Mouse (Mus musculus) MEL (cell line): ENCODE measurements around the gene Olfr774. TPM values are rescaled to one million over a fixed set of nuclear protein-coding genes. Genes with fewer than 3 reads are reported as not detected.

Experiments used
- DNase-seq: peaks from one replicate; pipeline ENCODE4 v3.0.0; 2011; ENCODE audit warnings: low read depth, low spot score
- H3K27ac ChIP-seq: 2 replicates; pipeline ENCODE4 v1.5.1; 2012; ENCODE audit warnings: low read depth, mild to moderate bottlenecking, control low read depth, low read length, moderate library complexity; ENCODE audit not compliant: control insufficient read depth
- H3K27me3 ChIP-seq, 2 experiments: fragments of 150-350 bp in 1 of 2; sonication (generic) in 1 of 2; 2 replicates each; pipeline ENCODE4 v1.6.1; 2012; ENCODE audit warnings: low read length in 2 of 2, mild to moderate bottlenecking in 2 of 2, improper control_type of control experiment in 1 of 2, moderate library complexity in 1 of 2; ENCODE audit not compliant: insufficient read depth in 2 of 2, control insufficient read depth in 1 of 2
- H3K36me3 ChIP-seq, 2 experiments: 2 replicates each; pipeline ENCODE4 v1.6.1; 2012 to 2014; ENCODE audit warnings: low read length in 2 of 2, improper control_type of control experiment in 1 of 2, inconsistent platforms in 1 of 2, mild to moderate bottlenecking in 1 of 2; ENCODE audit not compliant: insufficient read depth in 2 of 2, control insufficient read depth in 1 of 2
- H3K4me1 ChIP-seq, 2 experiments: fragments of 150-350 bp in 1 of 2; sonication (generic) in 1 of 2; 2 replicates each; pipeline ENCODE4 v1.6.1; 2012; ENCODE audit warnings: low read length in 2 of 2, improper control_type of control experiment in 1 of 2, mild to moderate bottlenecking in 1 of 2; ENCODE audit not compliant: insufficient read depth in 2 of 2, control insufficient read depth in 1 of 2
- H3K4me3 ChIP-seq, 2 experiments: fragments of 150-350 bp in 1 of 2; sonication (generic) in 1 of 2; 2 replicates each; pipeline ENCODE4 v1.5.1; 2012; ENCODE audit warnings: low read depth in 2 of 2, low read length in 2 of 2, mild to moderate bottlenecking in 2 of 2, moderate library complexity in 2 of 2, control low read depth in 1 of 2, improper control_type of control experiment in 1 of 2; ENCODE audit not compliant: control insufficient read depth in 1 of 2, insufficient read depth in 1 of 2
- H3K79me2 ChIP-seq: 2 replicates; pipeline ENCODE4 v1.6.1; 2012; ENCODE audit warnings: mild to moderate bottlenecking, low read length, moderate library complexity; ENCODE audit not compliant: control insufficient read depth, poor library complexity, insufficient read depth
- H3K9ac ChIP-seq: 2 replicates; pipeline ENCODE4 v1.6.1; 2012; ENCODE audit warnings: low read depth, mild to moderate bottlenecking, control low read depth, low read length, moderate library complexity; ENCODE audit not compliant: control insufficient read depth, poor library complexity, severe bottlenecking
- H3K9me3 ChIP-seq: fragments of 150-350 bp; sonication (generic); replicated peaks from 2 replicates; pipeline ENCODE4 v1.6.1; 2012; ENCODE audit warnings: mild to moderate bottlenecking, low read length, improper control_type of control experiment, moderate library complexity; ENCODE audit not compliant: insufficient read depth
- BHLHE40 ChIP-seq: IDR thresholded peaks from 2 replicates; pipeline ENCODE4 v1.6.1; 2012; ENCODE audit warnings: low read depth, mild to moderate bottlenecking, inconsistent platforms, low read length, improper control_type of control experiment, borderline replicate concordance
- CTCF ChIP-seq, 3 experiments: IDR thresholded peaks in 2 of 3; conservative IDR thresholded peaks in 1 of 3; 2 replicates each; pipeline ENCODE4 v1.5.1; 2011 to 2012; ENCODE audit warnings: low read length in 3 of 3, low read depth in 2 of 3, mild to moderate bottlenecking in 2 of 3, improper control_type of control experiment in 1 of 3, inconsistent platforms in 1 of 3, mixed read lengths in 1 of 3, moderate library complexity in 1 of 3; ENCODE audit not compliant: control insufficient read depth in 1 of 3, insufficient read depth in 1 of 3, poor library complexity in 1 of 3, severe bottlenecking in 1 of 3
- E2F4 ChIP-seq: IDR thresholded peaks from 2 replicates; pipeline ENCODE4 v1.6.1; 2011; ENCODE audit warnings: low read depth, low read length, improper control_type of control experiment, borderline replicate concordance
- ETS1 ChIP-seq: IDR thresholded peaks from 2 replicates; pipeline ENCODE4 v1.6.1; 2012; ENCODE audit warnings: low read depth, mild to moderate bottlenecking, inconsistent platforms, low read length, improper control_type of control experiment, moderate library complexity
- GABPA ChIP-seq: IDR thresholded peaks from 2 replicates; pipeline ENCODE4 v1.6.1; 2012; ENCODE audit warnings: low read depth, mild to moderate bottlenecking, inconsistent platforms, low read length, improper control_type of control experiment, moderate library complexity
- GATA1 ChIP-seq: IDR thresholded peaks from 2 replicates; pipeline ENCODE4 v1.6.1; 2011; ENCODE audit warnings: low read depth, low read length, improper control_type of control experiment
- HCFC1 ChIP-seq: IDR thresholded peaks from 2 replicates; pipeline ENCODE4 v1.6.1; 2012; ENCODE audit warnings: low read depth, mild to moderate bottlenecking, inconsistent platforms, low read length, improper control_type of control experiment, moderate library complexity
- JUND ChIP-seq: IDR thresholded peaks from 2 replicates; pipeline ENCODE4 v1.6.1; 2011; ENCODE audit warnings: low read depth, mild to moderate bottlenecking, improper control_type of control experiment, low read length
- MYB ChIP-seq: IDR thresholded peaks from 2 replicates; pipeline ENCODE4 v1.6.1; 2011; ENCODE audit warnings: mild to moderate bottlenecking, low read depth, low read length, improper control_type of control experiment
- NELFE ChIP-seq: IDR thresholded peaks from 2 replicates; pipeline ENCODE4 v1.6.1; 2011; ENCODE audit warnings: low read depth, low read length, improper control_type of control experiment
- NRF1 ChIP-seq: IDR thresholded peaks from 2 replicates; pipeline ENCODE4 v1.6.1; 2014; ENCODE audit warnings: low read depth, mild to moderate bottlenecking, inconsistent platforms, low read length, improper control_type of control experiment, moderate library complexity; ENCODE audit not compliant: poor library complexity, insufficient read depth, severe bottlenecking
- RAD21 ChIP-seq: IDR thresholded peaks from 2 replicates; pipeline ENCODE4 v1.6.1; 2011; ENCODE audit warnings: mild to moderate bottlenecking, low read depth, low read length, improper control_type of control experiment
- RCOR1 ChIP-seq: IDR thresholded peaks from 2 replicates; pipeline ENCODE4 v1.6.1; 2012; ENCODE audit warnings: low read depth, mild to moderate bottlenecking, inconsistent platforms, low read length, improper control_type of control experiment
- SIN3A ChIP-seq: IDR thresholded peaks from 2 replicates; pipeline ENCODE4 v1.6.1; 2012; ENCODE audit warnings: low read length, improper control_type of control experiment, inconsistent platforms
- SMC3 ChIP-seq: IDR thresholded peaks from 2 replicates; pipeline ENCODE4 v1.6.1; 2011; ENCODE audit warnings: low read depth, low read length, improper control_type of control experiment
- TBP ChIP-seq: IDR thresholded peaks from 2 replicates; pipeline ENCODE4 v1.8.0; 2011; ENCODE audit warnings: low read depth, low read length, improper control_type of control experiment
- UBTF ChIP-seq: IDR thresholded peaks from 2 replicates; pipeline ENCODE4 v1.6.1; 2012; ENCODE audit warnings: low read depth, mild to moderate bottlenecking, inconsistent platforms, low read length, improper control_type of control experiment, moderate library complexity, borderline replicate concordance; ENCODE audit not compliant: insufficient read depth
- USF1 ChIP-seq: IDR thresholded peaks from 2 replicates; pipeline ENCODE4 v1.6.1; 2014; ENCODE audit warnings: low read depth, mild to moderate bottlenecking, inconsistent platforms, low read length, improper control_type of control experiment, moderate library complexity
- ZC3H11A ChIP-seq: IDR thresholded peaks from 2 replicates; pipeline ENCODE4 v1.6.1; 2012; ENCODE audit warnings: low read depth, mild to moderate bottlenecking, inconsistent platforms, low read length, improper control_type of control experiment
- ZMIZ1 ChIP-seq: IDR thresholded peaks from 2 replicates; pipeline ENCODE4 v1.6.1; 2012; ENCODE audit warnings: low read depth, mild to moderate bottlenecking, inconsistent platforms, low read length, improper control_type of control experiment, moderate library complexity
- ZNF384 ChIP-seq: IDR thresholded peaks from 2 replicates; pipeline ENCODE4 v1.6.1; 2012; ENCODE audit warnings: low read depth, mild to moderate bottlenecking, inconsistent platforms, low read length, improper control_type of control experiment
- polyA plus RNA-seq, 2 experiments: library from polyadenylated mRNA; stranded (reverse) in 1 of 2; unstranded in 1 of 2; fragments of >175 nt in 1 of 2; fragments of >200 nt in 1 of 2; gene quantifications; 2 replicates each; pipeline versions ENCODE4 v1.2.1 to v1.2.4; 2012; ENCODE audit warnings: low replicate concordance in 2 of 2, low read depth in 1 of 2; ENCODE audit not compliant: insufficient read length in 2 of 2, insufficient read depth in 1 of 2, missing spikeins in 1 of 2
- total RNA-seq: library from RNA; depleted of rRNA; stranded (reverse); fragments of 300-350 nt; gene quantifications from 2 replicates; pipeline ENCODE4 v1.2.3, GENCODE M21; 2012; rRNA removed

Gene Olfr774
- total and polyA plus RNA-seq, 3 experiments, result not detected

- no peaks in the 10 kb centered on the region for H3K9me3 ChIP-seq
- H3K27ac ChIP-seq, result no peak within 1 kb of the TSS
- H3K36me3 ChIP-seq, result no peaks in the 10 kb centered on the region
- no peaks in the 10 kb centered on the region for H3K79me2 ChIP-seq
- H3K9ac ChIP-seq, result no peak within 1 kb of the TSS
- no peaks in the 10 kb centered on the region for H3K27me3 ChIP-seq
- no peaks in the 10 kb centered on the region for H3K4me1 ChIP-seq
- no peak for DNase-seq
- H3K4me3 ChIP-seq, result no peak within 1 kb of the TSS
- no peak for TF ChIP-seq SMC3
- TF ChIP-seq ZMIZ1, result no peak
- no peak for TF ChIP-seq BHLHE40
- TF ChIP-seq E2F4, result no peak
- TF ChIP-seq CTCF (IDR thresholded peaks at IDR 0.05 in 2 of 3, conservative IDR thresholded peaks at IDR 0.05 in 1 of 3; ENCODE audit: control insufficient read depth in 1 of 3, insufficient read depth in 1 of 3, low read depth in 2 of 3, low read length in 3 of 3, poor library complexity in 1 of 3, severe bottlenecking in 1 of 3), result no peak
- TF ChIP-seq GATA1, result no peak
- no peak for TF ChIP-seq RCOR1
- no peak for TF ChIP-seq ZNF384
- no peak for TF ChIP-seq ZC3H11A
- TF ChIP-seq NELFE, result no peak
- TF ChIP-seq GABPA, result no peak
- no peak for TF ChIP-seq SIN3A
- no peak for TF ChIP-seq JUND
- TF ChIP-seq RAD21, result no peak
- TF ChIP-seq UBTF, result no peak
Observed at GRCm38 (mm10) chr10:129258827-129259226, 22.8 kb downstream of the Olfr774 start, which contains the start of gene Olfr776. Olfr776 (plus strand) TSS chr10:129259127.

GRCm38 (mm10) chr10:129271081-129271535 is 35.1 kb downstream of the Olfr774 start, which contains the start of gene Olfr777:
Olfr777 (minus strand) TSS chr10:129271485.
- TF ChIP-seq ETS1, result no peak
- no peak for TF ChIP-seq MYB
- no peak for TF ChIP-seq NRF1
- no peak for TF ChIP-seq TBP
- no peak for TF ChIP-seq CTCF (IDR thresholded peaks at IDR 0.05 in 2 of 3, conservative IDR thresholded peaks at IDR 0.05 in 1 of 3; ENCODE audit: control insufficient read depth in 1 of 3, insufficient read depth in 1 of 3, low read depth in 2 of 3, low read length in 3 of 3, poor library complexity in 1 of 3, severe bottlenecking in 1 of 3)
- TF ChIP-seq ZC3H11A, result no peak
- no peak for TF ChIP-seq USF1
- no peak for TF ChIP-seq HCFC1

More at GRCm38 (mm10) chr10:129271081-129271535, 35.1 kb downstream of the Olfr774 start, which contains the start of gene Olfr777:
- Histone ChIP-seq H3K4me3 (no peak within 1 kb of the TSS), H3K9me3 (no peaks in the 10 kb centered on the region), H3K4me1 (no peaks in the 10 kb centered on the region), H3K27ac (no peak within 1 kb of the TSS), H3K36me3 (no peaks in the 10 kb centered on the region), H3K79me2 (no peaks in the 10 kb centered on the region), H3K27me3 (no peaks in the 10 kb centered on the region), H3K9ac (no peak within 1 kb of the TSS)
- no peak for DNase-seq

Other genes starting within 250 kb of the Olfr774 start
- not detected in 2 replicates for gene Olfr9, start 246.8 kb upstream of the Olfr774 start, total RNA-seq
- not detected for gene Olfr9, start 246.8 kb upstream of the Olfr774 start, polyA plus RNA-seq
- not detected in 2 replicates for gene Olfr763, start 225.4 kb upstream of the Olfr774 start, total RNA-seq
- not detected for gene Olfr763, start 225.4 kb upstream of the Olfr774 start, polyA plus RNA-seq
- gene Olfr764-ps1, start 196.3 kb upstream of the Olfr774 start, total RNA-seq, result not detected in 2 replicates
- not detected for gene Olfr764-ps1, start 196.3 kb upstream of the Olfr774 start, polyA plus RNA-seq
- not detected in 2 replicates for gene Olfr765, start 186.2 kb upstream of the Olfr774 start, total RNA-seq
- gene Olfr765, start 186.2 kb upstream of the Olfr774 start, polyA plus RNA-seq, result not detected
- not detected in 2 replicates for gene Olfr766-ps1, start 167.2 kb upstream of the Olfr774 start, total RNA-seq
- gene Olfr766-ps1, start 167.2 kb upstream of the Olfr774 start, polyA plus RNA-seq, result not detected
- not detected in 2 replicates for gene Olfr767, start 153.3 kb upstream of the Olfr774 start, total RNA-seq
- gene Olfr767, start 153.3 kb upstream of the Olfr774 start, polyA plus RNA-seq, result not detected
- gene Olfr768, start 136.8 kb upstream of the Olfr774 start, total RNA-seq, result not detected in 2 replicates
- gene Olfr768, start 136.8 kb upstream of the Olfr774 start, polyA plus RNA-seq, result not detected
- gene Olfr769, start 118.3 kb upstream of the Olfr774 start, total RNA-seq, result not detected in 2 replicates
- not detected for gene Olfr769, start 118.3 kb upstream of the Olfr774 start, polyA plus RNA-seq
- not detected in 2 replicates for gene Olfr770, start 97.2 kb upstream of the Olfr774 start, total RNA-seq
- not detected for gene Olfr770, start 97.2 kb upstream of the Olfr774 start, polyA plus RNA-seq
- gene Olfr771, start 71.5 kb upstream of the Olfr774 start, total RNA-seq, result not detected in 2 replicates
- not detected for gene Olfr771, start 71.5 kb upstream of the Olfr774 start, polyA plus RNA-seq
- not detected in 2 replicates for gene Olfr772, start 58.3 kb upstream of the Olfr774 start, total RNA-seq
- not detected for gene Olfr772, start 58.3 kb upstream of the Olfr774 start, polyA plus RNA-seq
- not detected in 2 replicates for gene Olfr773, start 48.8 kb upstream of the Olfr774 start, total RNA-seq
- not detected for gene Olfr773, start 48.8 kb upstream of the Olfr774 start, polyA plus RNA-seq
- gene Olfr775, start 12.2 kb downstream of the Olfr774 start, total RNA-seq, result not detected in 2 replicates
- not detected for gene Olfr775, start 12.2 kb downstream of the Olfr774 start, polyA plus RNA-seq
- not detected in 2 replicates for gene Olfr776, start 22.9 kb downstream of the Olfr774 start, total RNA-seq
- not detected for gene Olfr776, start 22.9 kb downstream of the Olfr774 start, polyA plus RNA-seq
- not detected in 2 replicates for gene Olfr777, start 35.3 kb downstream of the Olfr774 start, total RNA-seq
- gene Olfr777, start 35.3 kb downstream of the Olfr774 start, polyA plus RNA-seq, result not detected
- gene Olfr780, start 81.9 kb downstream of the Olfr774 start, total RNA-seq, result not detected in 2 replicates
- not detected for gene Olfr780, start 81.9 kb downstream of the Olfr774 start, polyA plus RNA-seq
- gene Olfr781, start 92.7 kb downstream of the Olfr774 start, total RNA-seq, result not detected in 2 replicates
- not detected for gene Olfr781, start 92.7 kb downstream of the Olfr774 start, polyA plus RNA-seq
- not detected in 2 replicates for gene Olfr782, start 112.6 kb downstream of the Olfr774 start, total RNA-seq
- not detected for gene Olfr782, start 112.6 kb downstream of the Olfr774 start, polyA plus RNA-seq
- 0.13 and 0.15 TPM in 2 replicates for gene Olfr784, start 147.9 kb downstream of the Olfr774 start, total RNA-seq
- under 1 TPM in 1 of 2 experiments, not detected in 1; 0.36 TPM for gene Olfr784, start 147.9 kb downstream of the Olfr774 start, polyA plus RNA-seq
- gene Olfr785, start 169.2 kb downstream of the Olfr774 start, total RNA-seq, result not detected in 2 replicates
- not detected for gene Olfr785, start 169.2 kb downstream of the Olfr774 start, polyA plus RNA-seq
- gene Olfr786, start 191.1 kb downstream of the Olfr774 start, total RNA-seq, result not detected in 2 replicates
- not detected for gene Olfr786, start 191.1 kb downstream of the Olfr774 start, polyA plus RNA-seq
- not detected in 2 replicates for gene Olfr787, start 225.7 kb downstream of the Olfr774 start, total RNA-seq
- gene Olfr787, start 225.7 kb downstream of the Olfr774 start, polyA plus RNA-seq, result not detected
- gene Olfr788, start 234.8 kb downstream of the Olfr774 start, total RNA-seq, result not detected in 2 replicates
- gene Olfr788, start 234.8 kb downstream of the Olfr774 start, polyA plus RNA-seq, result not detected
- gene Olfr789, start 248.5 kb downstream of the Olfr774 start, total RNA-seq, result not detected in 2 replicates
- gene Olfr789, start 248.5 kb downstream of the Olfr774 start, polyA plus RNA-seq, result not detected